Mouse (Mus musculus) cerebellum, adult 9-10 months (tissue): Measurements from ENCODE around the gene Wrap53.
A peak's percentile ranks its signal among the peaks of the same experiment; 100 is the strongest.

Source experiments
- DNase-seq: peaks from one replicate; pipeline ENCODE4 v3.0.0; 2022

Gene Wrap53

GRCm38 (mm10) chr11:69600098-69600497 is 20.0 kb upstream of the Wrap53 start:
- no peak for DNase-seq

- no peak for DNase-seq
These were observed 19.4 kb upstream of the Wrap53 start for GRCm38 (mm10) chr11:69599436-69599835.

GRCm38 (mm10) chr11:69594853-69595252 is 14.8 kb upstream of the Wrap53 start:
- no peak for DNase-seq

GRCm38 (mm10) chr11:69592799-69593198 is 12.7 kb upstream of the Wrap53 start:
- DNase-seq: no peak

DNA sequence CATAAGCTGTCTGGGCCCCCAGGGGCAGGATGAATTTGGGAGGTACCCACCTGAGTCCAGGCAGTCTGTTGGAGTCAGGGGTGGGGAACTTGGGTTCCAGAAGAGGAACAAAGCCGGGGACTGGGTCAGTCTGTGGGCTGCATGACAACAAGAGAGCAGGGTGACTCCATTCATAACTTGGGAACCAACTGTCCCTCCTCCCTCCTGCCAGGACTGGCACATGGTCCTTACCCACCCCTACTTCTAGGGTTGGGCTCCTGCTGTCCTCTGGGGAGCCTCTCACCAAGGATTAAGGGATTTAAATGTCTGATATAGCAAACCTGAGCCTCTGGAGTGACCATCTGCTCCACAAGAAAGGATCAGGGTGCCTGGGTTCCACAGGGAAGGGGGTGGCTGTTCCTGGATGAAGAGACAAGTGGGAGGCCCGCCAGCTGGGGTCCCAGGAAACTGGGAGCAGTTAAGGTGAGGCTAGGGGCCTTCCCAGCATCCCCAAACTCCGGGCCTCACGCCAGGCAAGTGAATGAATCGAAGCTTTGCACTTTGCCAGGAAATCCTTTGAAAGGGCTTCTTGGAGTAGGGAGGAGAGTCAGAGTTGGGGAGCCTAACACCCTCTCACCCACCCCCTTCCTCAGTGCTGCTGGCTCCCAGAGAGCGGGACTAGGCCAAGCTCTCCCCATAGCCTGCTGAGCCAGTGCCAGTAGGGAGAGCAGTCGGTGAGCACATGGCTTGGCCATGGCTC is 12.0 kb upstream of the Wrap53 start:
- DNase-seq: no peak

DNA sequence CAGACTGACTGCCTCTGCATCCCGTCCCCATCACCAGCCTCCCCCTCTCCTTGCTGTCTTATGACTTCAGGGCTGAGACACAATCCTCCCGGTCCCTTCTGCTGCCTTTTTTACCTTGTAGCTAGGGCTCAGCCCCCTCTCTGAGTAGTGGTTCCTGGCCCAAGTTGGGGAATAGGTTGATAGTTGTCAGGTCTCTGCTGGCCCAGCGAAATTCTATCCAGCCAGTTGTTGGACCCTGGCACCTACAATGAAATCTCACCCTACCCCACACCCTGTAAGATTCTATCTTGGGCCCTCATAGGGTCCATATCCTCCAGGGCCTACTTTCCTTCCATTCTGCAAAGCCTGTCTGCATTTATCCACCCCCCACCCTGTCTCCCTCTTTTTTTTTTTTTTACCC is 11.4 kb upstream of the Wrap53 start:
- DNase-seq: no peak

GRCm38 (mm10) chr11:69590622-69591021 is 10.6 kb upstream of the Wrap53 start:
- no peak for DNase-seq

- DNase-seq: peak; percentile 16
These were observed 9.3 kb upstream of the Wrap53 start for GRCm38 (mm10) chr11:69589207-69589834.

DNA sequence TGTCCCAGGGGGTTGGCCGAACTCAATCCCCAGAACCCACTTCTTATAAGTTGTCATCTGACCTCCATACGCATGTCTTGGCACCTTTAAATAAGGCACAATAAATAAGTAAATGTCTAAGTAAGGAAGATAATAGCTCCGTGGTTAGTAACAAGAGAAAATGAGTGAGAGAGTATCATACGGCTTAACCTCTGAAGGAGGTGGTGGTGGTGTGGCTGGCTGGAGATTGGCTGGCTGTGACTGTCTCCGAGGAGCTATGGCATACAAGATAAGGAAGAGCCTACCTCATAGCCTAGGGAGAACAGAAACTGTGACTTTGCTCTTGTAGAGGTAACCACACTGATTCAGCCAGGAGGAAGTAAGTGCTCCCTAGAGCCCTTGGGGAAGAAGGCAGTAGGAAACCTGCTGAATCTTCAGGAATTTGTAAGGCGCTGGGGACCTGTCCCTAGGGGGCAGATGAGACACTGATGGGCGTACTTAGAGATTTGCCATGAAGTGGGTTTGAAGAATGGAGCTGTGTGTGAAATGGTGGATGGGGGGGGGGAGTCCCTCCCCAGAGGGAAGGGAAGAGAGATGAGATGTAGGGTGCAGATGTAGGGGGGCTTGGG is 5.8 kb upstream of the Wrap53 start:
- no peak for DNase-seq

GRCm38 (mm10) chr11:69584937-69585336 is 4.9 kb upstream of the Wrap53 start:
- DNase-seq: peak; percentile 31

GRCm38 (mm10) chr11:69584008-69584407 is 4.0 kb upstream of the Wrap53 start:
- DNase-seq: peak; percentile 23

- DNase-seq: peak; percentile 46
These were observed 2.3 kb upstream of the Wrap53 start for GRCm38 (mm10) chr11:69582230-69582805.

GRCm38 (mm10) chr11:69581814-69582213 is 1.8 kb upstream of the Wrap53 start:
- no peak for DNase-seq

GRCm38 (mm10) chr11:69581147-69581688 is 1.2 kb upstream of the Wrap53 start:
- DNase-seq: peak; percentile 93

DNA sequence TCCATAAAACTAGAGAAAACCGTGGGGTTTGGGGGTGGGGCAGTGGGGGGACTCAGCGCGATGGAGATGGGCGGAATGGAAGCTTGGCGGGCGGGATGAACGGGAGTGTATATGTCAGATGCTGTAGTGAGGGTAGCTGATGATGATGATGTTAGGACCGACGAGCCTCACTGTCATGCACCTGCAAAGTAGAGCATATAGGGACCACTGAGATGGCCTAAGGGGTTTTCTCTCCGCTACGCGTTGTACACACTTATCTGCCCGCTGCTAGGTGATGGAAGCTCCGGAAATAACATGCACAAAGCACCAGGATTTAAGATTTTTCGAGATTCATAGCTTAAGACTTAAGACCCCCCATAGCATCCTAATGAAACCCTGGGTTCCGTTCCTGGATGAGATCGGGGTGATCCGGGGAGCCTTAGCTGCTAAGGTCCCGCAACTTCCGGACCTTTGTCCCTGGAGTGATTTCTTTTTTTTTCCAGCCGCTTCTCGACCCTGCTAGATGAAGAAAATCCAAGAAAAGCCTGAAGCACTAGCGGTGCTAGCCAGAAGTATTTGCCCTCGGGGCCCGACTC is 604 bp upstream of the Wrap53 start:
- no peak for DNase-seq

DNA sequence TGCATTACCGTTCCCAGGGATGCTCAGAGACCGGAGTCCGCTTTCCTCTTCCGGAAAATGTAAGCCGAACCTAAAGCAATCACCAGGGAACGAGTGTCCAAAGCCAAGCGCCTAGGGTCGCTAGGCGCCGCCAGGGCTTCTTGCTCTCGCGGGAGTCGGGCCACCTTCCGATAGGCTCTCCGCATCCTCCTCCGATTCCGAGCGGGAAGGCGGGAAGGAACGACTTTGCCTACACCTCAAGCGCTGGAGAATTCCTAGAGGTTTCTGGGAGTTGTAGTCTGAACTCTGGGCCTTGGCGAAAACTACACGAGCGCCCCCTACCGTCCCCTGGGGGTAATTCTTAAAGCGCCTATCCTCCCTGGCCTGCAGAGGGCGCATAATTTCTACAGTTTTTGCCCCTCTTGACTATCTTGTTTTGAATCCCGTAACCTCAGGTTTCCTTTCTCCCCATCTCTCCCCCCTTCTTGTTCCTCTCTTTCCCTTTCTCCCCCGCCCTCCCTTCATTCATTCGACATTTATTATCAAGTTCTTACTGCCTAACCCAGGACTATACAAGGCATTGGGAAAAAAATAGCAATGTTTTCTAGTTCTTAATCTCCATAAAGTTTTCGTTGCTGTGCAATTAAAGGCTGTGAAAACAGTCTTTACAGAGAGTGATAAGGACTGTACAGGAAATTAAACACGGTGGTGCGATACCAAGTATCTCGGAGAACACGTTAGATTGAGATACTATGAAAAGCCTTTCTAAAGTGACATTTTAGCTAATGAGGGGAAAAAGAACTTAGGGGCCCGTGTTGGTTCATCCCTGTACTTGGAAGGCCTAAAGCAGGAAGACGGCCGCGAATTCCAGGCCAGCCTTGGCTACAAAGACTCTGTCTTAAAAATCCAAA is 682 bp downstream of the Wrap53 start:
- DNase-seq: peak; percentile 99

DNA sequence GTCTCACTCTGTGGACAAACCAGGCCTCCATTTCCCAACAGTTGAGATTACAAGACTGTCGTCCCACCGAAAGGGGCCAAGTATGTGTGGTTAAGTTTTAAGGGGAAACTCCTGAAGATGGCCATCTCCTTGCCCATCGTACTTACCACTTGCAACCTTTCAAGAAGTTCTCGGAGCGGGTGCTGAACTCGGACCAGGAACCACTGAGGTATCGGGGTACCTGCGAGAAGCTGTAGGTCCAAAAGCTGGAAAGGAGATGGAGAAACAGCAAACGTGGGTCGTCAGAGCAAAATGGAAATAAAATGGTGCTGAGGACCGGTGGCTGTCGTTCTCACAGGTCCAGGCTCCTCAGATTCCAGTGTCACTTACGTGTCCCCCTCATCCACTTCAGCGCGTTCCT is 1.8 kb downstream of the Wrap53 start:
- peak; percentile 56 for DNase-seq

DNA sequence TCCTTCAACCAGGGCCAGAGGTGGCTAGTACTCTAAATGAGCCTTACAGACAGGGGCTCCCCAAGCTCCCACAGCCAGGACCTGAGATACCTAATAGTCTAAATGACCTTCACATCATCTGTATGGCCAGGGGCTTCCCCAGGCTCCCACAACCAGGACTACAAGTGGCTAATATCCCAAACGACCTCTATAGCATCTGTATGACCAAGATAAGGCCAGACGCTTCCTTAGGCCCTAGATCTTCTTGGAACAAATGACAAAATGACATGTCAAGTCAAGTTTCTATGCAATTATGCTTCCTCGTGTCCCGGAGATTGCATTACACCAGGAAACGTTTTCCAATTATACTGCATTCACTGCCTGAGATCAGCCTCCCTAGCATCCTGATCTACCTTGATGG is 3.7 kb downstream of the Wrap53 start:
- no peak for DNase-seq

DNA sequence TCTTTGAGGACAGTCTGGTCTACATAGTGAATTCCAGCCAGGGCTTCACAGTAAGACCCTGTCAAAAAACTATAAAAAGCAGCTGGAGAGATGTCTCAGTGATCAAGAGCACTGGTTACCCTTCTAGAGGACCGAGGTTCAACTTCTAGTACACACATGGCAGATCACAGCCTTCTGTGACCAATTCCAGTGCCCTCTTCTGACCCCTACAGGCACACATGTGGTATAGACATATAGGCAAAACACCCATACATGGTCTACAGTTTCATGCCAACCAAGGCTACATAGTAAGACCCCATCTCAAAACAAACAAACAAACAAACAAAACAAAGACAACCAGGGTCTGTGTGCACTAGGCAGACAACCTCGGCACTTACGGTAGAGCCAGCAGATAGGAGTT is 4.8 kb downstream of the Wrap53 start:
- no peak for DNase-seq

DNA sequence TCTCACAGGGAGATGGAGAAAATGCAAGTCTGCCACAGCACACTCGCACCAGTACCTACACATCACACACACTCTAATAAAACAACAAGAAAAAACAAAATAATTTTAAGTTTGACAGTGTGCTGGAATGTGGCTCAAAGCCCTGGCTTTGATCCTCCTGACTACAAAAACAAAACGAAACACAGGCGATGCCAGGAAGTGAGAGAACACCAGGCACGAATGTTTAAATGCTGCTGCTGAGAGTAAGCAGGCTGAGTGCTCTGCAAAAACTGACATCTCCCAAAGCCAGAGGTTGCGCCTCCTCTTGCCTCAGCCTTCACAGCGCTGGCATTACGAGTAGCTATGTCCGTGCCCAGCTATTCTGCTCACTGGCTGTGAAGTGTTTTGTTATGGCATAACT is 14.9 kb downstream of the Wrap53 start:
- no peak for DNase-seq

- no peak for DNase-seq
These were observed 15.7 kb downstream of the Wrap53 start for GRCm38 (mm10) chr11:69564391-69564790.

DNA sequence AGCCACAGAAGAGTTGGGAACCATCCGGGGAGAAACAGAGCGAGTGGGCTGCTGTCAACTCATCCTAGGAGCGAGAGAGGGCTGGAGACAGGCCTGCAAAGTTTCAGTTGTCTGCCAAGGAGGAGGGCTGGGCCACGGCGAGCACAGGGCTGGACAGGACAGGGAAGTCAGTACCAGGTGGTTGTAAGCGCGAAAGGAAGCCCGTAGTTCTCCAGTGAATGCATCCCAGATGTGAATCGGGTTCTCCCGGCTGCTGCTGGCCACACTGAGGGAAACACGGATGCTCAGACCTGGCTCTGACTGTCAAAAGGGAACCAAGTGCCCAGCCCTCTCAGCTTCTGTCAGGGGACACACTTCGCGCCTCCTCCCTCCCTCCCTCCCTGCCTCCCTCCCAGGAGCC is 16.7 kb downstream of the Wrap53 start:
- no peak for DNase-seq
